Mouse (Mus musculus) adrenal gland, adult 8-10 months (tissue): ENCODE data around the gene Tram2. TPM values are rescaled to one million over a fixed set of nuclear protein-coding genes. Genes with fewer than 3 reads are reported as not detected.

Experiments used
- DNase-seq: peaks from one replicate; pipeline ENCODE4 v3.0.0; 2022
- total RNA-seq, 4 experiments: library from RNA; stranded (reverse); gene quantifications; 2 replicates each; pipeline ENCODE4 v1.2.4; 2022

Tram2 gene
- total RNA-seq, 4 experiments from 2014 or later: 3.7 to 6.8 (median 5.8) TPM

GRCm38 (mm10) chr1:21067536-21068221, 11.3 kb downstream of the Tram2 start:
- DNase-seq: no peak

GRCm38 (mm10) chr1:21064153-21064552, 14.9 kb downstream of the Tram2 start:
- DNase-seq: no peak

GRCm38 (mm10) chr1:21059385-21060109, 19.5 kb downstream of the Tram2 start:
- DNase-seq: no peak

GRCm38 (mm10) chr1:21053009-21053408, 26.0 kb downstream of the Tram2 start:
- no peak for DNase-seq

GRCm38 (mm10) chr1:21052608-21053007, 26.4 kb downstream of the Tram2 start:
- DNase-seq: no peak

- DNase-seq: no peak
These were observed 26.9 kb downstream of the Tram2 start for GRCm38 (mm10) chr1:21052132-21052545.

GRCm38 (mm10) chr1:21049005-21049404, 30.0 kb downstream of the Tram2 start:
- DNase-seq: no peak

GRCm38 (mm10) chr1:21048402-21048801, 30.6 kb downstream of the Tram2 start:
- DNase-seq: no peak

GRCm38 (mm10) chr1:21042461-21042860, 36.6 kb downstream of the Tram2 start:
- DNase-seq: no peak

GRCm38 (mm10) chr1:21040610-21041326, 38.3 kb downstream of the Tram2 start:
- no peak for DNase-seq

- DNase-seq: no peak
These were observed 38.9 kb downstream of the Tram2 start for GRCm38 (mm10) chr1:21040173-21040572.

GRCm38 (mm10) chr1:21039564-21039963, 39.5 kb downstream of the Tram2 start:
- no peak for DNase-seq

GRCm38 (mm10) chr1:21037881-21038601, 41.0 kb downstream of the Tram2 start:
- DNase-seq: no peak

GRCm38 (mm10) chr1:21035878-21036277, 43.2 kb downstream of the Tram2 start:
- DNase-seq: no peak

- no peak for DNase-seq
These were observed 45.3 kb downstream of the Tram2 start for GRCm38 (mm10) chr1:21033792-21034119.

GRCm38 (mm10) chr1:21033065-21033791, 45.8 kb downstream of the Tram2 start:
- no peak for DNase-seq

GRCm38 (mm10) chr1:21031650-21032049, 47.4 kb downstream of the Tram2 start:
- no peak for DNase-seq

- DNase-seq: no peak
These were observed 50.0 kb downstream of the Tram2 start for GRCm38 (mm10) chr1:21029000-21029399.

- DNase-seq: no peak
These were observed 52.5 kb downstream of the Tram2 start for GRCm38 (mm10) chr1:21026534-21026933.

GRCm38 (mm10) chr1:21025203-21025602, 53.8 kb downstream of the Tram2 start:
- DNase-seq: no peak

GRCm38 (mm10) chr1:21023101-21023500, 55.9 kb downstream of the Tram2 start:
- no peak for DNase-seq

- peak; percentile 88 for DNase-seq
These were observed 64.6 kb downstream of the Tram2 start for GRCm38 (mm10) chr1:21014463-21014862.
